Mouse (Mus musculus) G1E (cell line): ENCODE results near the gene Prss12.

Experiments used
- CTCF ChIP-seq: IDR thresholded peaks from 2 replicates; pipeline ENCODE4 v1.5.1; 2012; ENCODE audit warnings: low read depth, low read length, inconsistent platforms, mixed read lengths
- GATA1 ChIP-seq: IDR thresholded peaks from 2 replicates; pipeline ENCODE4 v1.6.1; 2012; ENCODE audit warnings: borderline replicate concordance, low read length, inconsistent platforms, mixed read lengths
- GATA2 ChIP-seq: IDR thresholded peaks from 2 replicates; pipeline ENCODE4 v1.6.1; 2012; ENCODE audit warnings: low read depth, low read length, inconsistent platforms, borderline replicate concordance
- POLR2AphosphoS5 ChIP-seq: IDR thresholded peaks from 2 replicates; pipeline ENCODE4 v1.6.1; 2012; ENCODE audit warnings: low read depth, low read length, inconsistent platforms; ENCODE audit not compliant: insufficient replicate concordance
- TAL1 ChIP-seq: conservative IDR thresholded peaks from 2 replicates; pipeline ENCODE4 v1.6.1; 2012; ENCODE audit warnings: low read depth, low read length, inconsistent platforms, mixed read lengths

- TF ChIP-seq GATA1 (no peak), CTCF (no peak), POLR2AphosphoS5 (no peak), TAL1 (no peak), GATA2 (no peak)
Measured at GRCm38 (mm10) chr3:123404945-123405344, 41.8 kb upstream of the Prss12 start.
